Mouse (Mus musculus): ENCODE measurements around the gene Polr2e. TPM values are rescaled to one million over a fixed set of nuclear protein-coding genes. Genes with fewer than 3 reads are reported as not detected.

Polr2e gene
- polyA plus RNA-seq, 1 experiment from 2014 or later = 308 TPM

GRCm38 (mm10) chr10:80025889-80026288 lies 13.7 kb downstream of the Polr2e start:
- Histone ChIP-seq H3K9me3 (ENCODE audit: control insufficient read depth, low read length) (no peaks in the 10 kb centered on the region), H3K27ac (replicated peaks; ENCODE audit: low read depth, low read length) (no peak overlapping the region), H3K36me3 (ENCODE audit: control insufficient read depth, insufficient read depth, low read length) (peaks cover 8% of the 10 kb centered on the region; the same call in 1 of the 2 replicates), H3K27me3 (ENCODE audit: control insufficient read depth, insufficient read depth, low read length) (no peaks in the 10 kb centered on the region), H3K4me3 (ENCODE audit: low read depth, low read length) (no peak overlapping the region), H3K4me2 (ENCODE audit: low read depth, severe bottlenecking) (no peak overlapping the region), H3K4me1 (ENCODE audit: control insufficient read depth, insufficient read depth, low read length) (no peaks in the 10 kb centered on the region), H3K9ac (ENCODE audit: low read length) (no peak overlapping the region)
- 61% methylated on average over 12 of the region's 12 CpGs for WGBS
- DNase-seq (ENCODE audit: low spot score) = no peak
- no peak for ATAC-seq (ENCODE audit: insufficient number of reproducible peaks, low FRiP score, low TSS enrichment, low read depth)

DNA sequence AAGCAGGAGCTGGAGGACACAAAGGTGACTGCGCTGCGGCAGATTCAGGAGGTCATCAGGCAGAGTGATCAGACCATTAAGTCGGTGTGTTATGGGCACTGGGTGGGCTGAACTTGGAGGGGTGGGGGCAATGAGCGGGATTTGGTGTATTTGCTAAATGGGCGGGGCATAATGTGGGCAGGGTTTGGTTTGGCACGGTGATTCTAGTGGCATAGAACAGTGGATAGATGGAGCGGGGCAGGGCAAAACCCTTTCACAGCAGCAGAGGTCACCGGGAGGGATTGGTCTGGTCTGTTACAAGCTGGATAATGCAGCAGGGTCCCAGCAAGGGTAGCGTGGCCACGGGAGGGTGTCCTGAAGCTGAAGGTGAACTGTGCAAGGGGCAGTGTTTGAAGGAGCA lies 14.1 kb downstream of the Polr2e start:
- Histone ChIP-seq H3K27me3 (ENCODE audit: control insufficient read depth, insufficient read depth, low read length) (no peaks in the 10 kb centered on the region), H3K4me2 (ENCODE audit: low read depth, severe bottlenecking) (no peak overlapping the region), H3K27ac (replicated peaks; ENCODE audit: low read depth, low read length) (no peak overlapping the region), H3K4me3 (ENCODE audit: low read depth, low read length) (no peak overlapping the region), H3K9ac (ENCODE audit: low read length) (no peak overlapping the region), H3K4me1 (ENCODE audit: control insufficient read depth, insufficient read depth, low read length) (no peaks in the 10 kb centered on the region), H3K9me3 (ENCODE audit: control insufficient read depth, low read length) (no peaks in the 10 kb centered on the region), H3K36me3 (ENCODE audit: control insufficient read depth, insufficient read depth, low read length) (peaks cover 8% of the 10 kb centered on the region; the same call in 1 of the 2 replicates)
- 79% methylated on average over 10 of the region's 10 CpGs for whole genome bisulfite sequencing
- ATAC-seq (ENCODE audit: insufficient number of reproducible peaks, low FRiP score, low TSS enrichment, low read depth) (no peak), DNase-seq (ENCODE audit: low spot score) (no peak)

DNA sequence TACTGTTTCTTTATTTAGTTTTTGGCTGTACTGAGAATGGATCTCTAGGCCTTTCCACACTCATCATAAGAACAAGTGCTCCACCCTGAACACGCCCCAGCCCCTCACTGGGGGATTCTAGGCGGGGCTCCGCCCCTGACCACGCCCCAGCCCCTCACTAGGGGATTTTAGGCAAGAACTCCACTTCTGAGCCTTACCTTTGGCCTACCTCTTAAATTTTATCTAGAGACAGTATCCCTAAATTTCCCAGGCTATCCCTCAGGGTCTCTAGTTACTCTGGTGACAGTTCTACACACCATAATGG lies 14.6 kb downstream of the Polr2e start:
- ATAC-seq (ENCODE audit: insufficient number of reproducible peaks, low FRiP score, low TSS enrichment, low read depth) = no peak
- Histone ChIP-seq H3K4me1 (ENCODE audit: control insufficient read depth, insufficient read depth, low read length) (no peaks in the 10 kb centered on the region), H3K4me2 (ENCODE audit: low read depth, severe bottlenecking) (no peak overlapping the region), H3K4me3 (ENCODE audit: low read depth, low read length) (no peak overlapping the region), H3K27ac (replicated peaks; ENCODE audit: low read depth, low read length) (no peak overlapping the region), H3K36me3 (ENCODE audit: control insufficient read depth, insufficient read depth, low read length) (peaks cover 8% of the 10 kb centered on the region; the same call in 1 of the 2 replicates), H3K9me3 (ENCODE audit: control insufficient read depth, low read length) (no peaks in the 10 kb centered on the region), H3K27me3 (ENCODE audit: control insufficient read depth, insufficient read depth, low read length) (no peaks in the 10 kb centered on the region), H3K9ac (ENCODE audit: low read length) (no peak overlapping the region)
- WGBS = 57% methylated on average over 4 of the region's 4 CpGs
- DNase-seq (ENCODE audit: low spot score) = no peak

- 80% methylated on average over 15 of the region's 15 CpGs for WGBS
- Histone ChIP-seq H3K9me3 (ENCODE audit: control insufficient read depth, low read length) (no peaks in the 10 kb centered on the region), H3K4me2 (ENCODE audit: low read depth, severe bottlenecking) (no peak overlapping the region), H3K9ac (ENCODE audit: low read length) (no peak overlapping the region), H3K27ac (replicated peaks; ENCODE audit: low read depth, low read length) (no peak overlapping the region), H3K36me3 (ENCODE audit: control insufficient read depth, insufficient read depth, low read length) (peaks cover 8% of the 10 kb centered on the region; the same call in 1 of the 2 replicates), H3K27me3 (ENCODE audit: control insufficient read depth, insufficient read depth, low read length) (no peaks in the 10 kb centered on the region), H3K4me1 (ENCODE audit: control insufficient read depth, insufficient read depth, low read length) (peaks cover 4% of the 10 kb centered on the region), H3K4me3 (ENCODE audit: low read depth, low read length) (no peak overlapping the region)
- no peak for ATAC-seq (ENCODE audit: insufficient number of reproducible peaks, low FRiP score, low TSS enrichment, low read depth)
- DNase-seq (ENCODE audit: low spot score) = no peak
Observed at GRCm38 (mm10) chr10:80024229-80025043, 15.2 kb downstream of the Polr2e start.

DNA sequence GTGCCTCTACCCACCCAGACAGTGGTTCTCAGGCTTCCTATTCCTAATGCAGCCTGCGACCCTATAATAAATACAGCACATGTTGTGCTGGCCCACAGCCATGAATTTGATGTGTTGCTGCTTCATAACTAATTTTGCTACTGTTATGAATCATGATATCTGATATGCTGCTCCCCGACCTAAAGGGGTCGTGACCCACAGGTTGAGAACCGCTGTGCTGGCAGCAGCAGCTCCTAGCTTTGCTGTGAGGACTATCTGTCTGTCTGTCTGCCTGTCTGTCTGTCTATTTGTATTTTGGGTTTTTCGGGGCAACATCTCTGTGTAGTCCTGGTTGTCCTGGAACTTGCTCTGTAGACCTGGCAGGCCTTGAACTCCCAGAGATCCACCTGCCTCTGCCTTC lies 15.8 kb downstream of the Polr2e start:
- H3K27ac ChIP-seq (replicated peaks; ENCODE audit: low read depth, low read length) = no peak overlapping the region
- H3K36me3 ChIP-seq (ENCODE audit: control insufficient read depth, insufficient read depth, low read length) = peaks cover 7% of the 10 kb centered on the region; the same call in 1 of the 2 replicates
- no peaks in the 10 kb centered on the region for H3K27me3 ChIP-seq (ENCODE audit: control insufficient read depth, insufficient read depth, low read length)
- no peak overlapping the region for H3K9ac ChIP-seq (ENCODE audit: low read length)
- no peak overlapping the region for H3K4me3 ChIP-seq (ENCODE audit: low read depth, low read length)
- 89% methylated on average over 5 of the region's 5 CpGs for WGBS
- peaks cover 10% of the 10 kb centered on the region for H3K4me1 ChIP-seq (ENCODE audit: control insufficient read depth, insufficient read depth, low read length)
- no peak overlapping the region for H3K4me2 ChIP-seq (ENCODE audit: low read depth, severe bottlenecking)
- ATAC-seq (ENCODE audit: insufficient number of reproducible peaks, low FRiP score, low TSS enrichment, low read depth) = no peak
- no peaks in the 10 kb centered on the region for H3K9me3 ChIP-seq (ENCODE audit: control insufficient read depth, low read length)
- no peak for DNase-seq (ENCODE audit: low spot score)

- ATAC-seq (ENCODE audit: insufficient number of reproducible peaks, low FRiP score, low TSS enrichment, low read depth) = no peak
- no peak for DNase-seq (ENCODE audit: low spot score)
- H3K27ac ChIP-seq (replicated peaks; ENCODE audit: low read depth, low read length) = no peak overlapping the region
- H3K9ac ChIP-seq (ENCODE audit: low read length) = no peak overlapping the region
- no peaks in the 10 kb centered on the region for H3K27me3 ChIP-seq (ENCODE audit: control insufficient read depth, insufficient read depth, low read length)
- peaks cover 4% of the 10 kb centered on the region; the same call in 1 of the 2 replicates for H3K36me3 ChIP-seq (ENCODE audit: control insufficient read depth, insufficient read depth, low read length)
- 94% methylated on average over 8 of the region's 8 CpGs for whole genome bisulfite sequencing
- no peak overlapping the region for H3K4me2 ChIP-seq (ENCODE audit: low read depth, severe bottlenecking)
- no peak overlapping the region for H3K4me3 ChIP-seq (ENCODE audit: low read depth, low read length)
- peaks cover 10% of the 10 kb centered on the region for H3K4me1 ChIP-seq (ENCODE audit: control insufficient read depth, insufficient read depth, low read length)
- no peaks in the 10 kb centered on the region for H3K9me3 ChIP-seq (ENCODE audit: control insufficient read depth, low read length)
Observed at GRCm38 (mm10) chr10:80022806-80023205, 16.8 kb downstream of the Polr2e start.

DNA sequence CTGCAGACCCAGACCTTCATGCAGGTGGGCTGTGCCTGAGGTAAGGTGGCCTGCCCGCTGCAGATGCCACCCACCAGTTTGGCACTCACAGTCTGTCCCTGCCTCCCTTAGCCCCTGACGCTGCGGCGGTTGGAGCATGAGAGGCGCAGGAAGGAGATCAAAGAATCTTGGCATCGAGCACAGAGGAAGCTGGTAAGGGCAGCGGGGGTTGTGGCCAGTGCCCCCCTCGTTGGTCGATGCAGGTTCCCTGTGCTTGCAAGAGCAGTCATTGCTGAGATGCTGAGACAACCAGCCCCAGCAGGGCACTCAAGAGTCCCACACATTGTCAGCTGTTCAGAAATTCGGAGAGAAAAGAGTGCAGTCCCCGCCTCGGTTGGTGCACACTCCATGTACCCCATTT lies 17.4 kb downstream of the Polr2e start:
- Histone ChIP-seq H3K27me3 (ENCODE audit: control insufficient read depth, insufficient read depth, low read length) (no peaks in the 10 kb centered on the region), H3K9me3 (ENCODE audit: control insufficient read depth, low read length) (no peaks in the 10 kb centered on the region), H3K27ac (replicated peaks; ENCODE audit: low read depth, low read length) (no peak overlapping the region), H3K36me3 (ENCODE audit: control insufficient read depth, insufficient read depth, low read length) (peaks cover 4% of the 10 kb centered on the region; the same call in 1 of the 2 replicates), H3K4me3 (ENCODE audit: low read depth, low read length) (no peak overlapping the region), H3K4me1 (ENCODE audit: control insufficient read depth, insufficient read depth, low read length) (peaks cover 10% of the 10 kb centered on the region), H3K4me2 (ENCODE audit: low read depth, severe bottlenecking) (no peak overlapping the region), H3K9ac (ENCODE audit: low read length) (no peak overlapping the region)
- WGBS = 93% methylated on average over 12 of the region's 12 CpGs
- ATAC-seq (ENCODE audit: insufficient number of reproducible peaks, low FRiP score, low TSS enrichment, low read depth) (no peak), DNase-seq (ENCODE audit: low spot score) (no peak)

DNA sequence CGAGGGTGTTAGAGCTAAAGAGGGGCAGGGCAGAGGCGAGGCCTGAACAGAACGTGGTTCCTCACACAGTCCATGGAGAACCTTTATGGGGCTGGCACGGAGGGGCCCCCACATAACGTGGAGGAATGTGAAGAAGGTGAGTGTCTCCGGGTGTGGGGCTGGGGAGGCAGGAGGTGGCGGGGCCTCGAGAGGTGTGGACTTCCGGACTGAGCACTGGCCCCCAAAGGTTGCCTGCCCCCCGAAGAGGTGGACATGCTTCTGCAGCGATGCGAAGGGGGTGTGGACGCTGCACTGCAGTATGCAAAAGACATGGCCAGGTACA lies 18.3 kb downstream of the Polr2e start:
- Histone ChIP-seq H3K4me3 (ENCODE audit: low read depth, low read length) (no peak overlapping the region), H3K36me3 (ENCODE audit: control insufficient read depth, insufficient read depth, low read length) (peaks cover 4% of the 10 kb centered on the region; the same call in 1 of the 2 replicates), H3K9ac (ENCODE audit: low read length) (no peak overlapping the region), H3K4me2 (ENCODE audit: low read depth, severe bottlenecking) (no peak overlapping the region), H3K9me3 (ENCODE audit: control insufficient read depth, low read length) (no peaks in the 10 kb centered on the region), H3K27me3 (ENCODE audit: control insufficient read depth, insufficient read depth, low read length) (peaks cover 1% of the 10 kb centered on the region; the same call in 1 of the 2 replicates), H3K4me1 (ENCODE audit: control insufficient read depth, insufficient read depth, low read length) (peaks cover 10% of the 10 kb centered on the region), H3K27ac (replicated peaks; ENCODE audit: low read depth, low read length) (no peak overlapping the region)
- DNase-seq (ENCODE audit: low spot score) = no peak
- WGBS = 88% methylated on average over 13 of the region's 13 CpGs
- no peak for ATAC-seq (ENCODE audit: insufficient number of reproducible peaks, low FRiP score, low TSS enrichment, low read depth)
